Mouse (Mus musculus) forebrain, embryonic 14.5 days (tissue): ENCODE results near the gene Ehd1. TPM values are rescaled to one million over a fixed set of nuclear protein-coding genes. Genes with fewer than 3 reads are reported as not detected.
"Not testable (repeated sequence)": the region's sequence is repeated elsewhere in the genome, so short reads cannot be mapped to it uniquely, and the experiment has no call there.

Experiments
- ATAC-seq: fragments of 200-750 bp; cut with Nextera tagmentation; 2 replicates; pipeline ENCODE4 v1.8.0; 2017; ENCODE audit warnings: mild to moderate bottlenecking, moderate library complexity
- DNase-seq: peaks from one replicate; pipeline ENCODE4 v3.0.0-alpha.2; 2015; ENCODE audit warnings: low spot score
- H3K27ac ChIP-seq: fragments of 300-500 bp; sonication (generic); 2 replicates; pipeline ENCODE4 v1.5.1; 2014; ENCODE audit warnings: low read depth, mild to moderate bottlenecking, control low read depth, low read length, moderate library complexity
- H3K27me3 ChIP-seq: fragments of 300-500 bp; sonication (generic); replicated peaks from 2 replicates; pipeline ENCODE4 v1.6.1; 2014; ENCODE audit warnings: low read length, control low read depth, mixed read lengths; ENCODE audit not compliant: control insufficient read depth, insufficient read depth
- H3K36me3 ChIP-seq: fragments of 300-500 bp; sonication (generic); 2 replicates; pipeline ENCODE4 v1.6.1; 2014; ENCODE audit warnings: low read length, control low read depth; ENCODE audit not compliant: control insufficient read depth, insufficient read depth
- H3K4me1 ChIP-seq: fragments of 300-500 bp; sonication (generic); 2 replicates; pipeline ENCODE4 v1.6.1; 2014; ENCODE audit warnings: antibody characterized with exemption, low read length, control low read depth; ENCODE audit not compliant: control insufficient read depth, insufficient read depth
- H3K4me2 ChIP-seq: fragments of 300-500 bp; sonication (generic); 2 replicates; pipeline ENCODE4 v1.6.1; 2014; ENCODE audit warnings: mild to moderate bottlenecking, control low read depth, low read length
- H3K4me3 ChIP-seq: fragments of 300-500 bp; sonication (generic); 2 replicates; pipeline ENCODE4 v1.5.1; 2014; ENCODE audit warnings: low read depth, low read length, control low read depth
- H3K9ac ChIP-seq: fragments of 300-500 bp; sonication (generic); 2 replicates; pipeline ENCODE4 v1.6.1; 2014; ENCODE audit warnings: mild to moderate bottlenecking, low read length, control low read depth, moderate library complexity
- H3K9me3 ChIP-seq: fragments of 300-500 bp; sonication (generic); replicated peaks from 2 replicates; pipeline ENCODE4 v1.6.1; 2016; ENCODE audit warnings: low read length, control low read depth, mixed read lengths; ENCODE audit not compliant: control insufficient read depth
- WGBS: fragments of 180-500 bp; shearing (Covaris S2); extraction: QIAGEN DNeasy Blood & Tissue Kit; methylation state at CpG from one replicate; pipeline ENCODE4 v1.1.7; 2014; 5-methylcytosine and 5-hydroxymethylcytosine counted together
- polyA plus RNA-seq: library from polyadenylated mRNA; unstranded; fragments of >200 nt; fragmentation: Nextera tagmentation; extraction: Ambion mirVana; gene quantifications from 2 replicates; pipeline ENCODE4 v1.2.1, GENCODE M21; 2014

Gene Ehd1
- polyA plus RNA-seq, 1 experiment from 2014 or later: 71.3 TPM

DNA sequence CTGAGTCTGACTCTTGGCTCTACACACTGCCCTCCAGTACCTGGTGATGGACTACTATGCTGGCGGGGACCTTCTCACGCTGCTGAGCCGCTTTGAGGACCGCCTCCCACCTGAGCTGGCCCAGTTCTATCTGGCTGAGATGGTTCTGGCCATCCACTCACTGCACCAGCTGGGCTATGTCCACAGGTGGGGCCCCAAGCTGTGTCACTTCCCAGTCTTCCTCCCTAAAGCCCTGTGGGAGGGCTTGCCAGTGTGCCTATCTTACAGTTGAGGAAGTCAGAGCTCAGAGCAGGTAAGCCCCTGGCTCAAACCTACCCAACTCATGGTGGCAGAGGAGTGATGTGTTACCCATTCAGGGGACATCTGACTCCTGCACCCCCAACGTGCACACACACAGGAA, 33.7 kb downstream of the Ehd1 start:
- WGBS: 92% methylated on average over 5 of the region's 5 CpGs
- Histone ChIP-seq H3K9me3 (no peaks in the 10 kb centered on the region), H3K27ac (no peak overlapping the region), H3K9ac (no peak overlapping the region), H3K4me3 (no peak overlapping the region), H3K27me3 (no peaks in the 10 kb centered on the region), H3K4me2 (no peak overlapping the region), H3K4me1 (peaks cover 4% of the 10 kb centered on the region), H3K36me3 (no peaks in the 10 kb centered on the region)
- DNase-seq: no peak
- no peak for ATAC-seq

DNA sequence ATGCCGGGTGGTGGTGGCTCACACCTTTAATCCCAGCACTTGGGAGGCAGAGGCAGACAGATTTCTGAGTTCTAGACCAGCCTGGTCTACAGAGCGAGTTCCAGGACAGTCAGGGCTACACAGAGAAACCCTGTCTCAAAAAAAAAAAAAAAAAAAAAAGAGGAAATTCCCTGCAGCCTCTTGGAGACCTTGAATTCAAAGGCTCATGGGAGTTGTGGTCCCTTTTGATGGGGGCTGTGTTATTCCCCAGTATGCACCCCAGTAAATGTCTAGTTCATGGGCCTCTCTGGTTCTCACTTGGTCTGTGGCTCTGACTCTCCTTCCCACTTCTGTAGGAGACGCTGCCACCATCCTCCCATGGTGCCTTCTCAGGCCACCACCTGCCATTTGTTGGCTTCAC, 35.3 kb downstream of the Ehd1 start:
- H3K27ac ChIP-seq, H3K27me3 ChIP-seq, H3K4me3 ChIP-seq, DNase-seq, H3K4me2 ChIP-seq, H3K36me3 ChIP-seq, H3K9me3 ChIP-seq, ATAC-seq, H3K4me1 ChIP-seq, H3K9ac ChIP-seq: not testable (repeated sequence)
- 92% methylated on average over 3 of the region's 3 CpGs for WGBS

DNA sequence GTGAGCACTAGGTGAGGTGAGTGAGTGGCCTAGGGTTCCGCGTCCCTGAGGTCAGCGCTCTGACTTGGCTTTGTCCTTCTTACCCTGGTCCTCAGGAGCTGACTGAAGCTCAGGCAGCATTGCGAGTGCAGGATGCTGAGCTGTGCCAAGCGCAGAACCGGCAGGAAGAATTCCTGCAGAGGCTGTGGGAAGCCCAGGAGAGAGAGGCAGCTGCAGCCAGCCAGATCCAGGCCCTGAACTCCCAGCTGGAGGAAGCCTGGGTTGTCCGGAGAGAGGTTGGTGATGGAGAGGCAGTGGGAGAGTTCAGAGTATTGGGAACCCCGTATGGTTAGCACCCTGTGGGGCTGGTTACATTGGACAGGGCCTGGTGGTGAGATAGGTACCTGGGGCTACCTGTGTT, 37.3 kb downstream of the Ehd1 start:
- ATAC-seq: no peak
- no peak for DNase-seq
- H3K9me3 ChIP-seq: no peaks in the 10 kb centered on the region
- H3K4me2 ChIP-seq: no peak overlapping the region
- H3K4me1 ChIP-seq: no peaks in the 10 kb centered on the region
- H3K27ac ChIP-seq: no peak overlapping the region
- no peaks in the 10 kb centered on the region for H3K36me3 ChIP-seq
- WGBS: 90% methylated on average over 8 of the region's 8 CpGs
- H3K9ac ChIP-seq: no peak overlapping the region
- no peaks in the 10 kb centered on the region for H3K27me3 ChIP-seq
- no peak overlapping the region for H3K4me3 ChIP-seq

DNA sequence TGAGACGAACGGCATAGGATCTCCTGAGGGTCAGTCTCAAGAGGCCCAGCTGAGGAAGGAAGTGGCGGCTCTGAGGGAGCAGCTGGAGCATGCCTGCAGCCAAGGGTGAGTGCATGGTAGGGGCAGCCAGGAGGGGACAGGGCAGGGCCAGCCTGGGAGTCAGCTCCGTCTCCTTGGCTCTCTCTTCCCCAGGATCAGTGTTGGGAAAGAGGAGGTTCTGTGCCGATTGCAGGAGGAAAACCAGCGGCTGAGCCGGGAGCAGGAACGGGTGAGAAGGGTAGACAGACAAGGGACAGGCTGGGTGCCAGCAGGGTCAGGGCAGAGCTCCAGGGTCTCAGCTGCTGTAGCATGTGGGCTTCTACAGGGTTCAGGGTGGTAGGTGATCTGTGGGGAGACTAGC, 38.0 kb downstream of the Ehd1 start:
- H3K36me3 ChIP-seq: no peaks in the 10 kb centered on the region
- no peak for DNase-seq

DNA sequence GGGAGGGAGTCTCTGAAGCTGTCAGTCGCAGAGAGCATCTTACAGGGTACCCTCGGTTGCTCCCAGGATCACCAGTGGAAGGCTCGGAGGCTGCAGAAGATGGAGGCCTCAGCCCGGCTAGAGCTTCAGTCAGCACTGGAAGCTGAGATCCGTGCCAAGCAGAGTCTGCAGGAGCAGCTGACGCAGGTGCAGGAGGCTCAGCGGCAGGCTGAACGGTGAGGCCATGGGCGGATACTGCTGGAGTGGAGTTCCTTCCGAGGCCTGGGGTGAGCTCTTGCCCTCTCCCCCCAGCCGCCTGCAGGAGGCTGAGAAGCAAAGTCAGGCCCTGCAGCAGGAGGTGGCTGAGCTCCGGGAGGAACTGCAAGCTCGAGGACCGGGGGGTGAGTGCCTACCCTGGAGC, 39.0 kb downstream of the Ehd1 start:
- no peak overlapping the region for H3K9ac ChIP-seq
- no peak overlapping the region for H3K4me3 ChIP-seq
- H3K4me2 ChIP-seq: no peak overlapping the region
- no peak for DNase-seq
- H3K4me1 ChIP-seq: no peaks in the 10 kb centered on the region
- no peak overlapping the region for H3K27ac ChIP-seq
- H3K27me3 ChIP-seq: no peaks in the 10 kb centered on the region
- 78% methylated on average over 14 of the region's 14 CpGs for WGBS
- H3K9me3 ChIP-seq: no peaks in the 10 kb centered on the region
- no peaks in the 10 kb centered on the region for H3K36me3 ChIP-seq
- ATAC-seq: no peak

More for the DNA sequence above, 38.0 kb downstream of the Ehd1 start:
- no peak overlapping the region for H3K4me3 ChIP-seq
- 85% methylated on average over 8 of the region's 8 CpGs for WGBS
- H3K4me2 ChIP-seq: no peak overlapping the region
- H3K9ac ChIP-seq: no peak overlapping the region
- no peak for ATAC-seq
- no peaks in the 10 kb centered on the region for H3K9me3 ChIP-seq
- H3K27me3 ChIP-seq: no peaks in the 10 kb centered on the region
- H3K4me1 ChIP-seq: no peaks in the 10 kb centered on the region
- no peak overlapping the region for H3K27ac ChIP-seq

DNA sequence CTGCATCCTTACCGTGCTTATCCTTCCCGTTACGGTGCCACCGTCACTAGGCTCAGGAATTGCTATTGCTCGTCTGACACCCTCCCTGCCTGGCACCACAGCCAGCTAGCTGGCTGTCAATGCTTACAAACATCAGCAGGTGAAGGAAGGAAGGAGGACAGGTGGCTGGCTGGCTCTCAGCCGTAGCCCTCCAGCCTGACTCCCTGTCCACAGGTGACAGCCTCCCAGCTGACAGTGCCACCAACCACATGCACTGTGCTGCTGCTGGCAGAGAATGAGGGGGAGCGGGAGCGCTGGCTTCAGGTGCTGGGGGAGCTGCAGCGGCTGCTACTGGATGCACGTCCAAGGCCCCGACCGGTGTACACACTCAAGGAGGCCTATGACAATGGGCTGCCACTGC, 41.6 kb downstream of the Ehd1 start:
- no peaks in the 10 kb centered on the region for H3K9me3 ChIP-seq
- no peak overlapping the region for H3K4me2 ChIP-seq
- no peak overlapping the region for H3K27ac ChIP-seq
- DNase-seq (no peak), ATAC-seq (no peak)
- no peaks in the 10 kb centered on the region for H3K4me1 ChIP-seq
- H3K27me3 ChIP-seq: no peaks in the 10 kb centered on the region
- no peak overlapping the region for H3K9ac ChIP-seq
- 92% methylated on average over 12 of the region's 12 CpGs for WGBS
- H3K4me3 ChIP-seq: no peak overlapping the region
- no peaks in the 10 kb centered on the region for H3K36me3 ChIP-seq

DNA sequence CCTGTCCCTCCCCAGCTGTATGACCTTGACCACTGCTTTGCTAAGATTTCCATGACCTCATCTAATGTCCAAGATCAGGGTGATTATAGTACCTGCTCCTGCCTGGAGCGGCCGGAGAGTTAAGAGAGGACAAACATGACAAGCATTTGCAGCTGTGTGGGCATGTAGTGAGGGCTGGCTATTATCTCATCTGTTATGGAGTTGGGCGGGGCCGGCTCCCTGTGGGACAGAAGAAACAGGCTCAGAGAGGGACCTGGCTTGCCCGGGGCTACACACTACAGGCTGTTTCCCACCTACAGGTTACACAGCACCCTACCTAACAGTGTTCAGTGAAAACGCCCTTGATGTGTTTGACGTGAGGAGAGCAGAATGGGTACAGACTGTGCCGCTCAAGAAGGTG, 44.8 kb downstream of the Ehd1 start:
- H3K27me3 ChIP-seq: no peaks in the 10 kb centered on the region
- no peak overlapping the region for H3K9ac ChIP-seq
- WGBS: 93% methylated on average over 8 of the region's 8 CpGs
- no peaks in the 10 kb centered on the region for H3K4me1 ChIP-seq
- no peaks in the 10 kb centered on the region for H3K36me3 ChIP-seq
- H3K4me2 ChIP-seq: no peak overlapping the region
- H3K9me3 ChIP-seq: no peaks in the 10 kb centered on the region
- ATAC-seq (no peak), DNase-seq (no peak)
- H3K4me3 ChIP-seq: no peak overlapping the region
- no peak overlapping the region for H3K27ac ChIP-seq

DNA sequence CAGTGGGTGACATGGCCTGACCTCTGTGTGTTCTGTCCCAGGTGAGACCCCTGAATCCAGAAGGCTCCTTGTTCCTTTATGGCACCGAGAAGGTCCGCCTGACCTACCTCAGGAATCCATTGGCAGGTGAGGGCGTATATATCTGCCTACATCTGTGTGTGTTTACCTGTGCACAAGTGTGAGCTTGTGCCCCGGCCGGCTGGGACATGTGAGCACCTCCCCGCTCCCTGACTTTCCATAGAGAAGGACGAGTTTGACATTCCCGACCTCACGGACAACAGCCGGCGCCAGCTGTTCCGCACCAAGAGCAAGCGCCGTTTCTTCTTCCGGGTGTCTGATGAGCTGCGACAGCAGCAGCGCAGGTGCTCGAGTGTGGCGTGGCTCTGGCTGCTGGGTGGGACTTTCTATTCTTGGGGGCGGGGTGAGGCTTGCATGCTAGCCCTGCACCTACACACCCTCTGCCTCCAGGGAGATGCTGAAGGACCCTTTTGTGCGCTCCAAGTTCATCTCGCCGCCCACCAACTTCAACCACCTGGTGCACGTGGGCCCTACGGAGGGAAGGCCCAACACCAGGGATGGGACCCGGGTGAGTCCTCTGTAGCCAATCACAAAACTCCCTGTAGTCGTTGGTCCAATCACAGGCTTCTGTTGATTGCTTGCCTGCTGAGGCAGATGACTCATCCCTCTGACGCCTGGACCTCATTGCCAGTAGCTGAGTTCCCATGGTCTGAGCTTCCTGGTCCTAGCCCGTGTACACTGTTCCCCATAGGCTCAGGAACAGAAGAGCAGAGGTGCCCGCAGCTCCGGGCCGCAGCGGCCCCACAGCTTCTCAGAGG, 45.5 kb downstream of the Ehd1 start:
- ATAC-seq (no peak), DNase-seq (no peak)
- no peaks in the 10 kb centered on the region for H3K4me1 ChIP-seq
- H3K27me3 ChIP-seq: no peaks in the 10 kb centered on the region
- H3K4me2 ChIP-seq: no peak overlapping the region
- H3K36me3 ChIP-seq: no peaks in the 10 kb centered on the region
- no peak overlapping the region for H3K9ac ChIP-seq
- no peaks in the 10 kb centered on the region for H3K9me3 ChIP-seq
- no peak overlapping the region for H3K27ac ChIP-seq
- no peak overlapping the region for H3K4me3 ChIP-seq
- 88% methylated on average over 33 of the region's 33 CpGs for WGBS

DNA sequence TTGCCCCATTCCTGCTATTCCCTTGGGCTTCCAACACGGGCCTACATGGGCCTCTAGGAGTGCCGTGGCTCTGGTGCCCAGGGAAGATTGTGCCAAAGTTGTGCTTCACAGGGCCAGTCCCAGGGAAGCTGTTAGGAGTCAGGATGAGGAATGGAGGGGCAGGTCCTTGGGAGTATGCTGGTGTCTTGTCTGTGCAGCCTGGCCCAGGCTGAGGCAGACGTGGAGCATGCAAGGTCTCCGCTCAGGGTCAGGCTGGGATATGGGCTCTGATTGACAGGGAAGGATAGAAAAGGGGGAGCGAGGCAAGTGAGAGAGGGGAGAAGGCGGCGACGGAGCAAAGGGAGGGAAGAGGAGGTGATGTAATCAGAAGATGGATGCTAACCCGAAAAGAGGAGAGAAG, 48.2 kb downstream of the Ehd1 start:
- no peak for DNase-seq
- WGBS: 83% methylated on average over 9 of the region's 9 CpGs
- H3K4me2 ChIP-seq: no peak overlapping the region
- no peak for ATAC-seq
- H3K4me3 ChIP-seq: no peak overlapping the region
- H3K36me3 ChIP-seq: no peaks in the 10 kb centered on the region
- no peaks in the 10 kb centered on the region for H3K4me1 ChIP-seq
- no peak overlapping the region for H3K9ac ChIP-seq
- no peak overlapping the region for H3K27ac ChIP-seq
- no peaks in the 10 kb centered on the region for H3K9me3 ChIP-seq
- H3K27me3 ChIP-seq: no peaks in the 10 kb centered on the region
